Mouse (Mus musculus): ENCODE results near the gene Gm7879.

DNA sequence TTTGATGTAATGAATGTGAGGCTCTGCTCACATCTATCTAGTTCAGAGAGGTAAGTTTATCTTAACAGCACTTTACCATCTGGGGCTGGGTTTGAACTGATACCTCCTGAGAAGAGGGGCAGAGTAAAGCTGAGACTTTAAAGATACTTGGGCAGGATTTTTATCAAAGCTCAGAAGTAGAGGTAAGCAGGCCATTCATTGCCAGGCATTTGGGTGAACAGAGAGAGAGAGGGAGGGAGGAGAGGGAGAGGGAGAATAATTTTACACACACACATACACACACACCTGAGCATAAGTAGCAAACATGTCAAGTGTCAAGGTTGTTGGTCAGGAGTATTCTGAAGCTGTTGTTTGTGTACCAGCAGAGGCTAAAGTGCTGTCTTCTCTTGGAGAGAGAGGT lies 44.7 kb upstream of the Gm7879 start, which contains the start of gene Cd38:
- TF ChIP-seq CTCF (IDR thresholded peaks at IDR 0.05; ENCODE audit: insufficient read depth, low read length) (no peak), POLR2A (IDR thresholded peaks at IDR 0.05; ENCODE audit: borderline replicate concordance, extremely low read depth, low read depth, low read length) (no peak)
